Mouse (Mus musculus): ENCODE measurements around the gene Tmc6.

DNA sequence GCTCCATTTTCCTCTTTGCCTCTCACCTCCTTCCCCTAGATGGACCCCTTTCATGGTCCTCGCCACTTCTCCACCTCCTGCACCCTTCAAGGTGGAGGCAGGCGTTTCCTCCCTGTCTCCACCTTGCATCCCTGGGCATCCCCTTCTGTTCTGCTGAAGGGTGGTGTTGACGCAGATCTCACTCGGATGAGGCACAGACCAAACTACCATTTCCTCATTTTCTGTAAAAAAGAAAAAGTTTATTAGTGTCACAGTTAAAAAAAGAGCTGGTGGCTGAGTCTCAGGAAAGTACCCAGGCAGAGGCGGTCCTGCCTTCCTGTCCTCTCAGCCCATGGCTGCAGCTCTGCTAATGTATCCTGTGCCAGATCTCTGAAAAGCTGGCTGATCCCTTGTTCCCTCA is 17.2 kb upstream of the Tmc6 start:
- TF ChIP-seq GATA1 (IDR thresholded peaks at IDR 0.05; ENCODE audit: borderline replicate concordance, low read length) (no peak), FLI1 (IDR thresholded peaks at IDR 0.05; ENCODE audit: low read length) (no peak)

Data from megakaryocyte, embryonic 14.5 days (primary cell).